Mouse (Mus musculus) adrenal gland, adult 18-20 months (tissue): ENCODE results near the gene Ccdc47. TPM values are rescaled to one million over a fixed set of nuclear protein-coding genes. Genes with fewer than 3 reads are reported as not detected.
A peak's percentile ranks its signal among the peaks of the same experiment; 100 is the strongest.

Experiments
- DNase-seq, 2 experiments: peaks; one replicate each; pipeline ENCODE4 v3.0.0; 2021 to 2022; ENCODE audit warnings: low spot score in 2 of 2
- total RNA-seq, 2 experiments: library from RNA; stranded (reverse); gene quantifications; 1 replicate in 1 of 2; 2 replicates in 1 of 2; pipeline ENCODE4 v1.2.3; 2021

Ccdc47 gene
- total RNA-seq, 2 experiments from 2014 or later = 106 to 118 TPM

GRCm38 (mm10) chr11:106162237-106162636 lies 53.9 kb downstream of the Ccdc47 start:
- DNase-seq = no peak

- DNase-seq = no peak
Measured at GRCm38 (mm10) chr11:106160841-106161721, 55.1 kb downstream of the Ccdc47 start, which contains the start of the genes Gm10840 and Limd2. Gm10840 (plus strand) TSS chr11:106160850. Limd2 (minus strand) TSS chr11:106160860.

- peak; percentile 74 to 75 for DNase-seq
Measured at GRCm38 (mm10) chr11:106159921-106160840, 56.0 kb downstream of the Ccdc47 start.

- DNase-seq = no peak
Measured at GRCm38 (mm10) chr11:106159216-106159920, 56.8 kb downstream of the Ccdc47 start.

- DNase-seq = no peak
Measured at GRCm38 (mm10) chr11:106158930-106159215, 57.3 kb downstream of the Ccdc47 start.

- no peak for DNase-seq
Measured at GRCm38 (mm10) chr11:106158081-106158929, 57.8 kb downstream of the Ccdc47 start.

- DNase-seq = no peak
Measured at GRCm38 (mm10) chr11:106157154-106157553, 59.0 kb downstream of the Ccdc47 start.

GRCm38 (mm10) chr11:106156257-106156656 lies 59.9 kb downstream of the Ccdc47 start:
- no peak for DNase-seq

GRCm38 (mm10) chr11:106155761-106156160 lies 60.4 kb downstream of the Ccdc47 start:
- DNase-seq = no peak

- DNase-seq = no peak
Measured at GRCm38 (mm10) chr11:106154770-106155169, 61.4 kb downstream of the Ccdc47 start.

- no peak for DNase-seq
Measured at GRCm38 (mm10) chr11:106154091-106154490, 62.1 kb downstream of the Ccdc47 start.

- no peak for DNase-seq
Measured at GRCm38 (mm10) chr11:106152132-106152531, 64.0 kb downstream of the Ccdc47 start.

- no peak for DNase-seq
Measured at GRCm38 (mm10) chr11:106151219-106151618, 64.9 kb downstream of the Ccdc47 start.

Other genes starting within 250 kb of the Ccdc47 start
- gene Ace, start 248.4 kb downstream of the Ccdc47 start, total RNA-seq = 10 to 100 TPM; 11.0 to 16.0 TPM
- gene Ace3, start 221.7 kb downstream of the Ccdc47 start, total RNA-seq = not detected
- gene Kcnh6, start 208.2 kb downstream of the Ccdc47 start, total RNA-seq = under 1 TPM in 1 of 2 experiments, not detected in 1; 0.29 TPM
- gene Dcaf7, start 179.5 kb downstream of the Ccdc47 start, total RNA-seq = 10 to 100 TPM; 44.5 to 47.6 TPM
- gene Taco1, start 150.3 kb downstream of the Ccdc47 start, total RNA-seq = 10 to 100 TPM; 32.3 to 33.3 TPM
- 10 to 100 TPM; 34.3 to 37.3 TPM for gene Map3k3, start 131.7 kb downstream of the Ccdc47 start, total RNA-seq
- not detected for gene Gm10840, start 55.5 kb downstream of the Ccdc47 start, total RNA-seq
- 10 to 100 TPM in 1 of 2 experiments, 1 to 10 TPM in 1; 9.5 to 11.7 TPM for gene Limd2, start 55.5 kb downstream of the Ccdc47 start, total RNA-seq
- 10 to 100 TPM; 11.6 to 13.1 TPM for gene Strada, start 14.2 kb downstream of the Ccdc47 start, total RNA-seq
- gene Ddx42, start 582 bp upstream of the Ccdc47 start, total RNA-seq = 10 to 100 TPM; 42.1 to 55.2 TPM
- gene Ftsj3, start 39.7 kb upstream of the Ccdc47 start, total RNA-seq = 10 to 100 TPM; 53.6 to 55.8 TPM
- gene Psmc5, start 39.8 kb upstream of the Ccdc47 start, total RNA-seq = 100 to 1,000 TPM; 157 to 159 TPM
- 10 to 100 TPM; 47.4 to 63.7 TPM for gene Smarcd2, start 56.6 kb upstream of the Ccdc47 start, total RNA-seq
- under 1 TPM; 0.10 to 0.13 TPM for gene Tcam1, start 60.3 kb upstream of the Ccdc47 start, total RNA-seq
- not detected for gene Gh, start 85.5 kb upstream of the Ccdc47 start, total RNA-seq
- gene Cd79b, start 98.4 kb upstream of the Ccdc47 start, total RNA-seq = under 1 TPM; 0.86 to 0.93 TPM
- gene Scn4a, start 136.9 kb upstream of the Ccdc47 start, total RNA-seq = under 1 TPM; 0.20 to 0.99 TPM
- not detected for gene Prr29, start 149.1 kb upstream of the Ccdc47 start, total RNA-seq
- gene Icam2, start 171.7 kb upstream of the Ccdc47 start, total RNA-seq = 10 to 100 TPM; 12.5 to 15.0 TPM